Mouse (Mus musculus) forebrain, embryonic 15.5 days (tissue): Measurements from ENCODE around the gene Prickle1. TPM values are rescaled to one million over a fixed set of nuclear protein-coding genes. Genes with fewer than 3 reads are reported as not detected.

Experiments
- ATAC-seq: fragments of 200-750 bp; cut with Nextera tagmentation; replicated peaks from 2 replicates; pipeline ENCODE4 v1.8.0; 2017; ENCODE audit warnings: mild to moderate bottlenecking, moderate TSS enrichment, moderate library complexity
- H3K27ac ChIP-seq: fragments of 300-500 bp; sonication (generic); replicated peaks from 2 replicates; pipeline ENCODE4 v1.5.1; 2015; ENCODE audit warnings: mild to moderate bottlenecking, inconsistent platforms
- H3K27me3 ChIP-seq: fragments of 300-500 bp; sonication (generic); 2 replicates; pipeline ENCODE4 v1.6.1; 2015; ENCODE audit warnings: inconsistent platforms
- H3K36me3 ChIP-seq: fragments of 300-500 bp; sonication (generic); 2 replicates; pipeline ENCODE4 v1.6.1; 2015; ENCODE audit warnings: mild to moderate bottlenecking, inconsistent platforms
- H3K4me1 ChIP-seq: fragments of 300-500 bp; sonication (generic); 2 replicates; pipeline ENCODE4 v1.6.1; 2015; ENCODE audit warnings: inconsistent platforms
- H3K4me2 ChIP-seq: fragments of 300-500 bp; sonication (generic); replicated peaks from 2 replicates; pipeline ENCODE4 v1.6.1; 2015; ENCODE audit warnings: mild to moderate bottlenecking, inconsistent platforms
- H3K4me3 ChIP-seq: fragments of 300-500 bp; sonication (generic); 2 replicates; pipeline ENCODE4 v1.5.1; 2015; ENCODE audit warnings: mild to moderate bottlenecking, inconsistent platforms
- H3K9ac ChIP-seq: fragments of 300-500 bp; sonication (generic); replicated peaks from 2 replicates; pipeline ENCODE4 v1.6.1; 2015; ENCODE audit warnings: mild to moderate bottlenecking, inconsistent platforms
- H3K9me3 ChIP-seq: fragments of 300-500 bp; sonication (generic); 2 replicates; pipeline ENCODE4 v1.6.1; 2016; ENCODE audit warnings: inconsistent platforms
- WGBS: fragments of 180-500 bp; shearing (Covaris S2); methylation state at CpG from one replicate; pipeline ENCODE4 v1.1.7; 2015; ENCODE audit warnings: mixed read lengths; 5-methylcytosine and 5-hydroxymethylcytosine counted together
- polyA plus RNA-seq: library from polyadenylated mRNA; unstranded; fragments of >200 nt; fragmentation: Nextera tagmentation; extraction: Ambion mirVana; gene quantifications from 2 replicates; pipeline ENCODE4 v1.2.1, GENCODE M21; 2015

The Prickle1 gene
- polyA plus RNA-seq, 1 experiment from 2014 or later, result 18.0 TPM

DNA sequence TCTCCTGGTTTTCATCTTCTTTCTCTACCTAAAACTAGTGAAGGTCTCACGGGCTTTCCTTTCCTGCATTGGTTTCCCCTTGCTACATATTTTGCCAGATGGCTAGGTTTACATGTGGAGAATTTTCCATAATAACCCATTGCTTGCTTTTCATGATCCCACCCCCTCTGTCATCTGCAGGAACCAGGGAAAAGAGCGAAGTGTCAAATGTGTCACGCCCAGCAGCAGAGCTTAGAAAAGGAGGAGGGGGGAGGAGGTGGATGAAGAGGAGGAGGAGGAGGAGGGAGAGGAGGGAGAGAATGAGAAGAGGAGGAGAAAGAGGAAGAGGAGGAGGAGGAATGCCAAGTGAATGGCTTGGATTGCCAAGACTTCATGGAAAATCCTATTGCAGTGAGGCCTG lies 17.9 kb upstream of the Prickle1 start:
- Histone ChIP-seq H3K4me2 (no peak overlapping the region), H3K27ac (no peak overlapping the region), H3K9ac (no peak overlapping the region), H3K9me3 (no peaks in the 10 kb centered on the region), H3K4me3 (no peak overlapping the region), H3K36me3 (no peaks in the 10 kb centered on the region), H3K27me3 (no peaks in the 10 kb centered on the region), H3K4me1 (no peaks in the 10 kb centered on the region)
- WGBS, result 74% methylated on average over 3 of the region's 3 CpGs
- ATAC-seq, result no peak

DNA sequence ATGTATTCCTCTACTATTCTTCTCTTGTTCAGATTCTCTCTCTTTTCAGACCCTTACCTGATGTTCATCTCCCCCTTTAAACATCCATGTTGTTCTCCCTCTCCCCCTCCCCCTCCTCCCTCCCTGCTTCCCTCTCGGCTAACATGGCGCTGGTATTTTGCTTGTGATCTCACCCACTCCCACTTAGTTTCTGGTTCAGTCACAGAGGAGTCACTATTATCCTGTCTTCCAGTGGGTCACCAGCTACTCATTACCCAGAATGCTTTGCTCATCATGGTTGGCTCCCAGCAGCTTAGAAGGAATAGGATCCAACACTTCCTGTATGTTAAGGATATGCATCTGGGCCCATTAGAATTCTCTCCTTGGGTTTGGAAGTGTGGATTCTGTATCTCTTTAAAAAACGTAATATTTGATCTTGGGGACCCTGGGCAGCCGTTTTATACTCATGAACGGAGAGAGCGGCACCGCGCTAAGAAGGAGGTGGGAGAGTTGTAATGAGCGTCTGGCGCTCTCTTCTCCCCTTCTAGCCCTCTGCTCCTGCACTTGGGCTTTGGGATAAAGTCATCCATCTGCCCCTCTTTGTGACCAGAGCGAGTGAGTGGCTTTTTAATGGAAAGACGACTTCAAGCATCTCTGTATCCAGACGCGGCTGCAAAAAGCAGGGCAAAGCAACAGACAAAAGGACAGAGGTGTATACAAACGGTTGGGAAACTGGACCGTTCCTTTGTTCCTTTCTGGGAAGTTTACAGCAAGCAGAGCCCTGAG lies 16.0 kb upstream of the Prickle1 start:
- ATAC-seq, result no peak
- no peaks in the 10 kb centered on the region for H3K4me1 ChIP-seq
- H3K4me3 ChIP-seq, result no peak overlapping the region
- H3K36me3 ChIP-seq, result no peaks in the 10 kb centered on the region
- H3K27me3 ChIP-seq, result no peaks in the 10 kb centered on the region
- H3K9ac ChIP-seq, result no peak overlapping the region
- WGBS, result 87% methylated on average over 16 of the region's 16 CpGs
- H3K27ac ChIP-seq, result no peak overlapping the region
- H3K4me2 ChIP-seq, result no peak overlapping the region
- H3K9me3 ChIP-seq, result no peaks in the 10 kb centered on the region

DNA sequence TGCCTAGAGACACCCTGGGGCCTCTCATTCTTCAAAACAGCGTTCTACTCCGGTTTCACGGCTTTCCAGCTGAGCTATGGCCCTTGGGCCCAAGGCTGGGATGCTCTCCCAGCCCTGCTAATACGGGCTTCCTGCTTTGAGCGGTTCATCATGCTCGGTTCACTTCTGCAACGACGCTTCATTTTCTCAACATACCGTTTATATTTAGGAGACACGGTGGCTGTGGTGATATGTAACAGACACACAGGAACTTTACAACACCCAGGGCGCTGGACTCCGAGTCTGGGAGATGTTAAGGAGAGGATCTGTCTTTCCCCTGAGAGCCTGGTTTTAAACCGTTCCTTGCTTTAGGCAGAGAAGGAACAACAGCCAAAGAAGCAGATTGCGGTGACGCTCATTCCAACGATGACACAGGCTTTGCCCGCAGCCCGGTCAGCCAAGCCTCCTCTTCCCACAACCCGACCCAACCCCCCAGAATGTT lies 15.1 kb upstream of the Prickle1 start:
- H3K27ac ChIP-seq, result no peak overlapping the region
- no peak for ATAC-seq
- no peak overlapping the region for H3K4me2 ChIP-seq
- WGBS, result 76% methylated on average over 19 of the region's 19 CpGs
- H3K9me3 ChIP-seq, result no peaks in the 10 kb centered on the region
- H3K4me3 ChIP-seq, result no peak overlapping the region
- H3K4me1 ChIP-seq, result no peaks in the 10 kb centered on the region
- no peak overlapping the region for H3K9ac ChIP-seq
- no peaks in the 10 kb centered on the region for H3K36me3 ChIP-seq
- no peaks in the 10 kb centered on the region for H3K27me3 ChIP-seq

DNA sequence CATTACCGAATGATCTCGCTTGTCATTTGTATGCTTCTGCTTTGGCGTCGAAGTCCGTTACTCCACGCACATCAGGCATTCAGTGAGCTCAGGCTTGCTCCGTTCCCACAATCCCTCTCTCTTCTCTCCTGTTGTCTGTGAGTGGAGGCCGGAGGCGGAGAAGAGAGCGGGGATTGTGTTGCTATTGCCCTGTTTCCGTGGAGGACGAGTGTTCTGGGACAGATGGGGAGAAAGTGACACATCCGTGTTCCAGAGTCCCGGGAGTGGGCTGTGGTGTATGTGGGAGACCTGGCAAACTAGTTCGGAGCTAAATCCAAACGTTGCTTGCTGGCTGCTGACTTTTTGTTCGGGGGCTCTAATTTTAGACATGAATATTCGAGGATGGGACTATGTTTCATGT lies 14.6 kb upstream of the Prickle1 start:
- ATAC-seq, result no peak
- Histone ChIP-seq H3K4me2 (no peak overlapping the region), H3K4me1 (no peaks in the 10 kb centered on the region), H3K27me3 (no peaks in the 10 kb centered on the region), H3K9me3 (no peaks in the 10 kb centered on the region), H3K4me3 (no peak overlapping the region), H3K9ac (no peak overlapping the region), H3K36me3 (no peaks in the 10 kb centered on the region), H3K27ac (no peak overlapping the region)
- WGBS, result 86% methylated on average over 18 of the region's 18 CpGs

DNA sequence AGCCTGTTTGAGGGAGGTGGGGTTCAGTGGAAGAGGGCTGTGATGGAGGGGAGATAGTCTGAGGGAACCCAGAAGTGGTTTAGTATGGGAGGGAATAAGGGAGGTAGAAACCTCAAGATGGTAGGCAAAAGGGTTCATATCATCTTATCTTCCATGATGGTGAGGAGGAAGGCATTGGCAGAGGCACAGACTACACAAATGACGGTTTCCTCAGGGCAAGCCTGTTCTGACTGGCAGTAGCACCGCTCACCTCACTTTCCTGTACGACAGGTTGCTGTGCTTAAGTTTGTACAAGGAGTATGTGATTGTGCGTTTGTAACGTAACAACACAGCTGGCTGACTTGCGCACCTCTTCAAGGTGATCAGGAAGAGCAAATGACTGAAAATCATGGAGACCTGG lies 7.2 kb upstream of the Prickle1 start:
- no peak overlapping the region for H3K4me3 ChIP-seq
- ATAC-seq, result no peak
- no peak overlapping the region for H3K4me2 ChIP-seq
- no peaks in the 10 kb centered on the region for H3K9me3 ChIP-seq
- 94% methylated on average over 6 of the region's 6 CpGs for WGBS
- H3K9ac ChIP-seq, result no peak overlapping the region
- H3K27me3 ChIP-seq, result no peaks in the 10 kb centered on the region
- H3K36me3 ChIP-seq, result no peaks in the 10 kb centered on the region
- no peak overlapping the region for H3K27ac ChIP-seq
- no peaks in the 10 kb centered on the region for H3K4me1 ChIP-seq

DNA sequence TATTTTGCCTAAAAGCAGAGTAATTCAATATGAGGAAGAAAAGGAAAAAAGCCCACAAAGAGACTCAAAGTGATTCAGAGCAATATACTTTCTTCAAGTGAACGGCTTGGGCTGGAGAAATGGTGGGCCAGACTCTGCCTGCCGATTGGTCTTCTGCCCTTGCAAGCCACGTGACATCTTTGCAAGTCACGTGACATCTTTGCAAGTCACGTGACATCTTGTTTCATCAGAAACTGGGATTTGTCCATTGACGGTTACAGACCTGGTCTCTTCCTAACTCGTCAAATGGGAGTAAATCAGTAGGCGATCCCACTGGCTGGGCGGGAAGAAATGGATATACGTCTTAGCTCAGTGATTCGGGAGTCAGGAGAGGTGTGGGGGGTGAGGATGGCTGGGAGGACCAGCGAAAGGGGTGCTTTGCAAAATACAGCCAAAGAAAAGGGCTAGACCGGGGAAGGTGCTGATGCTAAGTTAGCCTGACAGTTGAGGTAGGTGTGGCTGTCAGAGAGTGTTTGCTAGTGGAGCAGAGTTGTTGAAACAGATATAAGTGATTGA lies 5.8 kb upstream of the Prickle1 start:
- no peak overlapping the region for H3K4me2 ChIP-seq
- ATAC-seq, result no peak

DNA sequence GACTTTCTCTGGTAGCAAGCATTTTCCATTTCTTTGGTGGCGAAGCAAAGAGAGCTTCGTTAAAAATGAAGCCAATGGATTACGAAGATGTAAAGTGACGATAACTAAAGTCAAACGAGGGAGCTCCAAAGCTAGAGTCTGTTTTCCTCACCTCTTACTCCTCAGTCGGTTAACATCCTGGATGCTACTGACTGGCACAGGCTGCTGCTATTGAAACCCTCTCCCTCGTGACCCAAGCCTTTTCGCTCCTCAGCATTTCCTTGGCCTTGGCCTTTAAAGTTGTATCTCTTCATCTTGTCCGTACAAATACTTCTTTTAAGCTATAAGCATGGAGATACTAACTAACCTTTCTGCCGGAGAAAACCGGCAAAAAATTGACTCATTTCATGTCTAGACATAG lies 1.3 kb upstream of the Prickle1 start:
- Histone ChIP-seq H3K4me1 (peaks cover 17% of the 10 kb centered on the region), H3K27ac (no peak overlapping the region), H3K9ac (no peak overlapping the region), H3K27me3 (no peaks in the 10 kb centered on the region), H3K4me2 (no peak overlapping the region), H3K9me3 (no peaks in the 10 kb centered on the region), H3K36me3 (no peaks in the 10 kb centered on the region), H3K4me3 (no peak overlapping the region)
- WGBS, result 60% methylated on average over 11 of the region's 11 CpGs
- ATAC-seq, result no peak

More for the DNA sequence above, 5.8 kb upstream of the Prickle1 start:
- Histone ChIP-seq H3K27me3 (no peaks in the 10 kb centered on the region), H3K4me3 (no peak overlapping the region), H3K36me3 (no peaks in the 10 kb centered on the region), H3K9ac (no peak overlapping the region), H3K4me1 (peaks cover under 1% of the 10 kb centered on the region; the same call in 1 of the 2 replicates), H3K9me3 (no peaks in the 10 kb centered on the region), H3K27ac (no peak overlapping the region)
- 92% methylated on average over 13 of the region's 13 CpGs for WGBS

DNA sequence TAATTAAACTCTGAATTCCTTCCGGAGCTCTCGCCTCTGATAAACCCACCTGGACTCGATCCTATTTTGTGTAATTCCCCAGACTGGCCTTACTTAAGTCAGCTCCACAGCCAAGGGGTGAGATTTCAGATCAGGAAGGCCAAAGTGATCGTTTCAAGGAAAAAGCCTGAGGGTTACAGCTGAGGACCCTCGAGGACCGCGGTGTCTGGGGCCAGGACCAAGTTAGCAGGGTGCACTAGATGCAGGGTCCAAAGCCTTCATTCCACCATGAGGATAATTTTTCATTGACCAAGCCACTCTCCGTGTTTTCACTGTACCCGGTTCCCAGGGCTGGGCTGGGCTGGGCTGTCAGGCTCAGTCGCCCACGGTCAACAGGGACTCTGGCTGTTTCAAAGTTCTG lies 594 bp upstream of the Prickle1 start:
- H3K9ac ChIP-seq, result peak overlapping the region; percentile 72
- H3K4me2 ChIP-seq, result peak overlapping the region; percentile 95
- 0% methylated on average over 11 of the region's 11 CpGs for WGBS
- no peak overlapping the region for H3K27ac ChIP-seq
- H3K4me3 ChIP-seq, result peak overlapping the region; percentile 84
- H3K36me3 ChIP-seq, result no peaks in the 10 kb centered on the region
- no peaks in the 10 kb centered on the region for H3K9me3 ChIP-seq
- H3K4me1 ChIP-seq, result peaks cover 24% of the 10 kb centered on the region
- peak; percentile 57 for ATAC-seq
- H3K27me3 ChIP-seq, result no peaks in the 10 kb centered on the region

DNA sequence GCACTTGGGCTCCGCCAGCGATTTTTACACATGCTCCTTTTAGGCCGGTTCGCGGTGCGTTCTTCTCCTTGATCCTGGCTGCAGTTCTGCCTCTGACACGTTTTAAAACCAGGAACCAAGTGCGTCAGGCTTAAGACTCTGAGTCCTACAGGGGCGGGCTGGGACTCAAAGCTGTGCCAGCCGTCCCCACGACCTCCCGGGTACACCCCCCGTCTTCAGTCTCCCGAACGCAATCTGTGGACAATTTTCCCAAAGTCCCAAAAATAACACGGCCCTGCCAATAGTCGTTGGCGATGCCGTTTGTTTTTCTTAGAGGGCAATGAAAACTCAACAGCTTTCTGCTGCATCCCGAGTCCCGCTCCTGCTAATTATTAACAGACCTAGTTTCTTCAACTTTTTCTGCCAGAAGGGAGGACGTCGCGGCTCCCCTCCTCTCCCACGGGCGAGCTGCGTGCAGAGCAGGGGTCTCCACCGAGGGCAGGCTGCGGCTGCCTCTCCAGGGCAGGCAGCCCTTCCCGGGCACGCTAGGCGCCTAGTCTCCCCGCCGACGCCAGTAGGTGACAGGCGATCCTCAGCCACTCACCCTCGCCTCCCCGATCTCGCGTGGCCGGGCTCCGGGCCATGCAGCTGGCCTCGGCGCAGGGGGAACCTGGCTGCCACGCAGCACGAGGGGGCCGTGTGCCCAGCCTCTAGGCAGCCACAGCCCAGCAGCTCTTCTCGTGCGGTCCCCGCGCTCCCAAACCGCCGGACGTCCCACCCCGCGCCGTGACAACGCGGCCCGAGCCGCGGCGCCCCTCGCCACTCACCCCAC lies 598 bp downstream of the Prickle1 start:
- H3K9ac ChIP-seq, result peak overlapping the region; percentile 72
- no peaks in the 10 kb centered on the region for H3K36me3 ChIP-seq
- no peaks in the 10 kb centered on the region for H3K27me3 ChIP-seq
- H3K4me1 ChIP-seq, result peaks cover 27% of the 10 kb centered on the region
- under 1% methylated on average over 64 of the region's 64 CpGs for WGBS
- H3K27ac ChIP-seq, result peak overlapping the region; percentile 67
- peak overlapping the region; percentile 95 for H3K4me2 ChIP-seq
- H3K4me3 ChIP-seq, result peak overlapping the region; percentile 84
- H3K9me3 ChIP-seq, result no peaks in the 10 kb centered on the region
- ATAC-seq, result peak; percentile 76; the same call in 1 of the 2 replicates

DNA sequence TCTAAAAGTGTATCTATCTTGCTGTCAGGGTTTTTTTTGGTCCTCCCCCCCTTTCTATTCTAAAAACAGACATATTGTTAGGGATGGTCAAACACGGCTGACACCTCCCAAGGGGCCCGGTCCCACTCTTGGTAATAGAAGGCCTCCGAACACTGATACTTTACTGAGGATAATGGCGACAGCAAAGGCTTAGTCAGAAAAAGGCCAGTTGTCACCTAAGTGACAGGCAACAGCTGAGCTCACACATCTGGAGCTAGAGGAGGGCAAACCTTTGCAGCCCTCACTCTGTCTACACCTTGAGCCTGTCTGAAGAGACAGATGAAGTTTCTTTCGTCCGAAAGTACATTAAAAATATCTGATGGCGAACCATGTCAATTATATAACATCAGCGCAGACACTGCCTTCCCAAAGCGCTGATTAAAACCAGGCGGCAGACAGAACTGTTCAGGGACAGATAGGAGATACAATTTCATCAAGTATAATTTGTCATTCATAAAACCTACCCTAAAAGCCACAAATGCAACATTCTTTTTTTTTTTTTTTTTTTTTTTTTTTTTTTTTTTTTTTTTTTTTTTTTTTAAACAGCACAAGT lies 1.3 kb downstream of the Prickle1 start:
- H3K36me3 ChIP-seq, result no peaks in the 10 kb centered on the region
- H3K27me3 ChIP-seq, result no peaks in the 10 kb centered on the region
- WGBS, result 36% methylated on average over 10 of the region's 10 CpGs
- no peaks in the 10 kb centered on the region for H3K9me3 ChIP-seq
- H3K4me3 ChIP-seq, result peak overlapping the region; percentile 84
- peaks cover 27% of the 10 kb centered on the region for H3K4me1 ChIP-seq
- no peak for ATAC-seq
- no peak overlapping the region for H3K27ac ChIP-seq
- peak overlapping the region; percentile 12; the same call in 1 of the 2 replicates for H3K9ac ChIP-seq
- peak overlapping the region; percentile 95 for H3K4me2 ChIP-seq

DNA sequence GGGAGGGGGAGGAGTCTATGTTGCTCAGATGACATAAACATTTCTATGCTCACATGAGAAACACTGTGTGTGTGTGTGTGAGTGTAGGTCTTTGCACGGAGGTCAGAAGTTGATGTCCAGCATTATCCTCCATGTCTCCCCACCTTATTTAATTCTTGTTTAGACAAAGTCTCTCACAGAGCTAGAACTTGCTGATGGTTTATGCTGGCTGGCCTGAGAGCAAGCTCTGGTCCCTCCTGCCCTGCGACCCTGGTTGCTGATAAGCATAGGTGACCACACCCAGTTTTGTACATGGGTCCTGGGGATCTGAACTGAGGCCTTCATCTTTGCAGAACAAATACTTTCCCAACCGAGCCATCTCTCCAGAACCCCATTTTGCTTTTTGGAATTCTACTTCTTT lies 3.1 kb downstream of the Prickle1 start:
- no peak for ATAC-seq
- no peaks in the 10 kb centered on the region for H3K36me3 ChIP-seq
- no peak overlapping the region for H3K9ac ChIP-seq
- H3K27me3 ChIP-seq, result no peaks in the 10 kb centered on the region
- H3K27ac ChIP-seq, result no peak overlapping the region
- H3K9me3 ChIP-seq, result no peaks in the 10 kb centered on the region
- WGBS, result 88% methylated on average over 3 of the region's 3 CpGs
- no peak overlapping the region for H3K4me3 ChIP-seq
- peaks cover 27% of the 10 kb centered on the region for H3K4me1 ChIP-seq
- H3K4me2 ChIP-seq, result no peak overlapping the region
